Mouse (Mus musculus) intestine, embryonic 14.5 days (tissue): ENCODE results near the gene Fkbpl. TPM values are rescaled to one million over a fixed set of nuclear protein-coding genes. Genes with fewer than 3 reads are reported as not detected.

ENCODE experiments used
- ATAC-seq: fragments of 200-750 bp; cut with Nextera tagmentation; replicated peaks from 2 replicates; pipeline ENCODE4 v1.8.0; 2017; ENCODE audit warnings: low read depth, moderate number of reproducible peaks, moderate TSS enrichment, moderate library complexity; ENCODE audit not compliant: low FRiP score, low TSS enrichment
- DNase-seq: peaks from one replicate; pipeline ENCODE4 v3.0.0-alpha.2; 2018; ENCODE audit warnings: low spot score
- H3K27ac ChIP-seq: fragments of 300-500 bp; sonication (generic); 2 replicates; pipeline ENCODE4 v1.5.1; 2014; ENCODE audit warnings: low read depth, mild to moderate bottlenecking, control low read depth
- H3K27me3 ChIP-seq: fragments of 300-500 bp; sonication (generic); replicated peaks from 2 replicates; pipeline ENCODE4 v1.6.1; 2014; ENCODE audit warnings: low read length, control low read depth; ENCODE audit not compliant: control insufficient read depth, insufficient read depth
- H3K36me3 ChIP-seq: fragments of 300-500 bp; sonication (generic); 2 replicates; pipeline ENCODE4 v1.6.1; 2014; ENCODE audit warnings: low read length, control low read depth; ENCODE audit not compliant: control insufficient read depth, insufficient read depth
- H3K4me1 ChIP-seq: fragments of 300-500 bp; sonication (generic); replicated peaks from 2 replicates; pipeline ENCODE4 v1.6.1; 2014; ENCODE audit warnings: low read length, control low read depth, mixed read lengths; ENCODE audit not compliant: control insufficient read depth, insufficient read depth
- H3K4me2 ChIP-seq: fragments of 300-500 bp; sonication (generic); 2 replicates; pipeline ENCODE4 v1.6.1; 2014; ENCODE audit warnings: low read length
- H3K4me3 ChIP-seq: fragments of 300-500 bp; sonication (generic); 2 replicates; pipeline ENCODE4 v1.5.1; 2014; ENCODE audit warnings: low read depth, low read length, control low read depth, mixed read lengths
- H3K9ac ChIP-seq: fragments of 300-500 bp; sonication (generic); 2 replicates; pipeline ENCODE4 v1.6.1; 2014; ENCODE audit warnings: mild to moderate bottlenecking, low read length
- H3K9me3 ChIP-seq: fragments of 300-500 bp; sonication (generic); 2 replicates; pipeline ENCODE4 v1.6.1; 2016; ENCODE audit warnings: low read length, control low read depth; ENCODE audit not compliant: control insufficient read depth
- WGBS: fragments of 180-500 bp; shearing (Covaris S2); extraction: QIAGEN DNeasy Blood & Tissue Kit; methylation state at CpG from one replicate; pipeline ENCODE4 v1.1.7; 2014; 5-methylcytosine and 5-hydroxymethylcytosine counted together
- polyA plus RNA-seq: library from polyadenylated mRNA; unstranded; fragments of >200 nt; fragmentation: Nextera tagmentation; extraction: Ambion mirVana; gene quantifications from 2 replicates; pipeline ENCODE4 v1.2.1, GENCODE M21; 2014

Gene Fkbpl
- polyA plus RNA-seq, 1 experiment from 2014 or later = 10.8 TPM

GRCm38 (mm10) chr17:34648141-34648890 lies 3.8 kb downstream of the Fkbpl start:
- 0 out of 2 replicates have a peak overlapping the region, but pooled peaks have one; percentile 10 for H3K9ac ChIP-seq
- 85% methylated on average over 16 of the region's 16 CpGs for WGBS

GRCm38 (mm10) chr17:34649106-34649864 lies 4.7 kb downstream of the Fkbpl start:
- H3K9ac ChIP-seq = no peak overlapping the region
- no peaks in the 10 kb centered on the region for H3K27me3 ChIP-seq
- H3K4me2 ChIP-seq = no peak overlapping the region
- 85% methylated on average over 18 of the region's 18 CpGs for WGBS
- no peak overlapping the region for H3K27ac ChIP-seq
- peaks cover 52% of the 10 kb centered on the region for H3K36me3 ChIP-seq
- no peak for DNase-seq
- H3K9me3 ChIP-seq = no peaks in the 10 kb centered on the region
- no peak overlapping the region for H3K4me3 ChIP-seq
- H3K4me1 ChIP-seq = peaks cover 25% of the 10 kb centered on the region; the same call in 1 of the 2 replicates
- ATAC-seq = no peak

More at GRCm38 (mm10) chr17:34648141-34648890, 3.8 kb downstream of the Fkbpl start:
- Histone ChIP-seq H3K27me3 (no peaks in the 10 kb centered on the region), H3K36me3 (peaks cover 47% of the 10 kb centered on the region), H3K4me3 (peak overlapping the region; percentile 99), H3K9me3 (no peaks in the 10 kb centered on the region), H3K4me2 (peak overlapping the region; percentile 78), H3K4me1 (peaks cover 25% of the 10 kb centered on the region; the same call in 1 of the 2 replicates), H3K27ac (no peak overlapping the region)
- no peak for DNase-seq
- ATAC-seq = no peak

- H3K27ac ChIP-seq = no peak overlapping the region
- H3K36me3 ChIP-seq = peaks cover 55% of the 10 kb centered on the region
- 90% methylated on average over 14 of the region's 14 CpGs for WGBS
- H3K27me3 ChIP-seq = no peaks in the 10 kb centered on the region
- ATAC-seq (no peak), DNase-seq (no peak)
- H3K4me1 ChIP-seq = peaks cover 26% of the 10 kb centered on the region
- H3K9ac ChIP-seq = no peak overlapping the region
- no peak overlapping the region for H3K4me3 ChIP-seq
- H3K9me3 ChIP-seq = no peaks in the 10 kb centered on the region
- H3K4me2 ChIP-seq = no peak overlapping the region
Measured at GRCm38 (mm10) chr17:34650781-34651180, 6.2 kb downstream of the Fkbpl start.

- no peak overlapping the region for H3K4me3 ChIP-seq
- WGBS = 51% methylated on average over 19 of the region's 19 CpGs
Measured at GRCm38 (mm10) chr17:34651507-34652221, 7.1 kb downstream of the Fkbpl start.

GRCm38 (mm10) chr17:34652546-34652945 lies 8.0 kb downstream of the Fkbpl start:
- no peak for ATAC-seq
- DNase-seq = no peak
- Histone ChIP-seq H3K27me3 (no peaks in the 10 kb centered on the region), H3K9me3 (no peaks in the 10 kb centered on the region), H3K4me1 (peaks cover 25% of the 10 kb centered on the region), H3K4me3 (no peak overlapping the region), H3K36me3 (peaks cover 55% of the 10 kb centered on the region), H3K9ac (no peak overlapping the region), H3K27ac (no peak overlapping the region), H3K4me2 (no peak overlapping the region)
- 88% methylated on average over 10 of the region's 10 CpGs for WGBS

More at GRCm38 (mm10) chr17:34651507-34652221, 7.1 kb downstream of the Fkbpl start:
- H3K9ac ChIP-seq = no peak overlapping the region
- H3K27me3 ChIP-seq = no peaks in the 10 kb centered on the region
- peaks cover 25% of the 10 kb centered on the region for H3K4me1 ChIP-seq
- H3K4me2 ChIP-seq = no peak overlapping the region
- H3K36me3 ChIP-seq = peaks cover 55% of the 10 kb centered on the region
- ATAC-seq (no peak), DNase-seq (no peak)
- H3K27ac ChIP-seq = no peak overlapping the region
- H3K9me3 ChIP-seq = no peaks in the 10 kb centered on the region

GRCm38 (mm10) chr17:34652985-34653384 lies 8.4 kb downstream of the Fkbpl start:
- ATAC-seq (no peak), DNase-seq (no peak)
- 88% methylated on average over 8 of the region's 8 CpGs for WGBS
- no peak overlapping the region for H3K9ac ChIP-seq
- H3K9me3 ChIP-seq = no peaks in the 10 kb centered on the region
- no peak overlapping the region for H3K4me3 ChIP-seq
- no peak overlapping the region for H3K4me2 ChIP-seq
- H3K27ac ChIP-seq = no peak overlapping the region
- H3K36me3 ChIP-seq = peaks cover 55% of the 10 kb centered on the region
- H3K4me1 ChIP-seq = peaks cover 21% of the 10 kb centered on the region
- H3K27me3 ChIP-seq = no peaks in the 10 kb centered on the region

GRCm38 (mm10) chr17:34653746-34654285 lies 9.3 kb downstream of the Fkbpl start:
- H3K27ac ChIP-seq = no peak overlapping the region
- H3K4me3 ChIP-seq = no peak overlapping the region
- H3K36me3 ChIP-seq = peaks cover 50% of the 10 kb centered on the region
- H3K4me2 ChIP-seq = no peak overlapping the region
- DNase-seq (peak; percentile 84), ATAC-seq (no peak)
- WGBS = 67% methylated on average over 9 of the region's 9 CpGs
- H3K9ac ChIP-seq = no peak overlapping the region
- H3K9me3 ChIP-seq = no peaks in the 10 kb centered on the region
- peaks cover 15% of the 10 kb centered on the region for H3K4me1 ChIP-seq
- peaks cover under 1% of the 10 kb centered on the region; the same call in 1 of the 2 replicates for H3K27me3 ChIP-seq

- Histone ChIP-seq H3K36me3 (peaks cover 45% of the 10 kb centered on the region), H3K9me3 (no peaks in the 10 kb centered on the region), H3K4me3 (no peak overlapping the region), H3K27ac (no peak overlapping the region; the same call in 1 of the 2 replicates), H3K4me1 (peaks cover 15% of the 10 kb centered on the region), H3K27me3 (peaks cover 6% of the 10 kb centered on the region; the same call in 1 of the 2 replicates), H3K9ac (no peak overlapping the region), H3K4me2 (no peak overlapping the region)
- no peak for DNase-seq
- 90% methylated on average over 13 of the region's 13 CpGs for WGBS
- ATAC-seq = no peak
Measured at GRCm38 (mm10) chr17:34654392-34654791, 9.8 kb downstream of the Fkbpl start.
